Mouse (Mus musculus): ENCODE data around the gene Mrpl41.

Gene Mrpl41

GRCm38 (mm10) chr2:24935057-24935796 is 39.7 kb downstream of the Mrpl41 start, which contains the start of gene Arrdc1:
TSS of gene Arrdc1 (minus strand) at chr2:24935252.
- peak; percentile 92 for DNase-seq (ENCODE audit: low spot score in 2 of 2)

- DNase-seq (ENCODE audit: low spot score in 2 of 2), result peak in 1 of 2 experiments; percentile 12
These were observed 40.4 kb downstream of the Mrpl41 start for GRCm38 (mm10) chr2:24934441-24934963.

- DNase-seq (ENCODE audit: low spot score in 2 of 2), result no peak
These were observed 45.3 kb downstream of the Mrpl41 start for GRCm38 (mm10) chr2:24929593-24929992.

- DNase-seq (ENCODE audit: low spot score in 2 of 2), result no peak
These were observed 45.8 kb downstream of the Mrpl41 start for GRCm38 (mm10) chr2:24929119-24929518.

DNA sequence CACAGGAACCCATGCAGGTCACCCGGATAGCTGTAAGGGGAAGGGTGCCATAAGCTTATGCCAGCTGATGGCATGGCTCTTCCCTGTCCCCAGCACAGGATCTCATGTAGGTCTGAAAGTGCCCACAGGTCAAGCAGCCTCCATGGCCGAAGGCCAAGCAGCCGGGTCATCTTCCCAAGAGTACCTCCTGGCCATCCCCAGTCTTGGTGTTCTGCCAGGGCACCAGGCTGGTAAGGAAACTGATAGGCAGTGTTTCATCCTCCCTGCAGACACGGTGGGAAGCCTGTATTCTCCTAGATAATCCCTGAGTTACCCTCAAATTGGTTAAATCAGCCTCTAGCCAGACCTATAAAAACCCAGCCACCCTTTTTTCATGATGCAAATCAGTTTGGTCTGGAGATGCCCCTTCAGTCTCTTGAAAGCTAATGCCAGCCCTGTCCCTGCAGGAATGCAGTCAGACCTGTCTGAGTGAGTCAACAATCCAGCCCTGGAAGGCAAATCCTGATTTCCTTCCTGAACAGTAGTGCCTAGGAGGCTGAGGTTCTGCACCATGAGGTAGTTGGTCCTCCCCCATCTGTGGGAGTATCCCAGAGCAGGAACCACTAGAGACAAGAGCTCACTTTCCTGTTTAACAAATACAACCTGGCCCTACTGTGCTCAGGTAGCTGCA is 47.0 kb downstream of the Mrpl41 start:
- DNase-seq (ENCODE audit: low spot score in 2 of 2), result no peak

DNA sequence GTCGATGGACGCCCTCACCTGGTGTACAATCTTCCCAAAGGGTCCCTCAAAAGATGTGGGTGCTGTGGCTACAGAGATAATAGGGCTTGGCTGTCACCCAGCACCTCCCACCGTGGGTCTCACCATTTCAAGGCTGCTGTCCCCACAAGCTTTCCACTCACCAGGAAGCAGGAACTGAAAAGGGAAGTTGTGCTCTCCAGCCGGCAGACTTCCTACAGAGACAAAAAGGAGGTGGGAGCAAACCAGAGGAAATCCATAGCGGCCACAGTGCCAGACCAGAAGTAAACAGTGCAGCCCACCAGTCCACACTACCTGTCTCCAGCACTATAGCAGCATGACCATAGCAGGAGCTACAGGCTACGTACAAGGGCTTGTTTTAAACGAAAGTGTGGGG is 47.9 kb downstream of the Mrpl41 start:
- DNase-seq (ENCODE audit: low spot score in 2 of 2), result no peak

- DNase-seq (ENCODE audit: low spot score in 2 of 2), result no peak
These were observed 48.4 kb downstream of the Mrpl41 start for GRCm38 (mm10) chr2:24926345-24926964.

- DNase-seq (ENCODE audit: low spot score in 2 of 2), result no peak
These were observed 49.6 kb downstream of the Mrpl41 start for GRCm38 (mm10) chr2:24925284-24925683.
